In genomic region chr19:55748801-55749200, GRCm38 (mm10) we compare ENCODE assay signal across 11 mouse cellular contexts. TPM values are rescaled to one million over a fixed set of nuclear protein-coding genes. Genes with fewer than 3 reads are reported as not detected.
DNase-seq lines count a peak whose midpoint lies in the region; ATAC-seq and TF ChIP-seq lines count a peak whose summit lies in the region.
"Had no signal": no experiment of that assay in that cellular context is flagged by ENCODE, and none has a peak within 500 bp of the region (broad histone marks: within the 10 kb centered on the region; RNA-seq: fewer than 3 reads in every experiment).

No protein-coding gene starts in this region.

- peaks cover 62% of the 10 kb centered on the region for H3K79me2 ChIP-seq in myocyte (ENCODE audit: control insufficient read depth, insufficient read depth)

- H3K36me3 ChIP-seq in intestine, embryonic 16.5 days (ENCODE audit: control insufficient read depth, insufficient read depth, low read length), result no peaks in the 10 kb centered on the region
- 0 out of 2 replicates have a peak, but pooled peaks cover 4% of the 10 kb centered on the region for H3K36me3 ChIP-seq in intestine, postnatal 0 days (ENCODE audit: control insufficient read depth, insufficient read depth)
- H3K36me3 ChIP-seq in embryonic facial prominence, embryonic 11.5 days (replicated peaks; ENCODE audit: control insufficient read depth, insufficient read depth, low read depth, low read length), result no peaks in the 10 kb centered on the region
- no peaks in the 10 kb centered on the region for H3K36me3 ChIP-seq in myocyte (ENCODE audit: control insufficient read depth, insufficient read depth)
- H3K36me3 ChIP-seq: G1E had no signal

- peak overlapping the region; percentile 14; the same call in 1 of the 2 replicates for H3K4me2 ChIP-seq in intestine, embryonic 16.5 days (ENCODE audit: low read depth, low read length)
- no peak overlapping the region for H3K4me2 ChIP-seq in intestine, postnatal 0 days (replicated peaks; ENCODE audit: low read depth)
- H3K4me2 ChIP-seq in embryonic facial prominence, embryonic 11.5 days (ENCODE audit: low read depth, low read length), result peak overlapping the region; percentile 24; the same call in 1 of the 2 replicates
- peak overlapping the region; percentile 94 for H3K4me2 ChIP-seq in myocyte (ENCODE audit: low read depth)

- peaks cover 49% of the 10 kb centered on the region for H3K4me1 ChIP-seq in intestine, embryonic 16.5 days (ENCODE audit: control insufficient read depth, insufficient read depth, low read length)
- H3K4me1 ChIP-seq in intestine, postnatal 0 days (replicated peaks; ENCODE audit: control insufficient read depth, insufficient read depth, low read length), result no peaks in the 10 kb centered on the region; the same call in 1 of the 2 replicates
- H3K4me1 ChIP-seq in embryonic facial prominence, embryonic 11.5 days (ENCODE audit: control insufficient read depth, insufficient read depth, low read length), result peaks cover 13% of the 10 kb centered on the region

- H3K27ac ChIP-seq in intestine, embryonic 16.5 days (ENCODE audit: low read length), result no peak overlapping the region
- no peak overlapping the region for H3K27ac ChIP-seq in intestine, postnatal 0 days (ENCODE audit: low read depth, low read length)
- H3K27ac ChIP-seq in embryonic facial prominence, embryonic 11.5 days (replicated peaks; ENCODE audit: low read depth, low read length), result peak overlapping the region; percentile 52; the same call in 1 of the 2 replicates

- intact Hi-C loops in heart, postnatal 10 days (cut with DNase I), result no loop called here

- H3K4me3 ChIP-seq in intestine, embryonic 16.5 days (ENCODE audit: low read length), result no peak overlapping the region
- H3K4me3 ChIP-seq in intestine, postnatal 0 days (ENCODE audit: low read depth, low read length), result no peak overlapping the region
- 0 out of 2 replicates have a peak overlapping the region, but pooled peaks have one; percentile 5 for H3K4me3 ChIP-seq in embryonic facial prominence, embryonic 11.5 days (ENCODE audit: low read depth, low read length)
- no peak overlapping the region for H3K4me3 ChIP-seq in myocyte

- no peak for TF ChIP-seq POLR2A in myocyte (IDR thresholded peaks at IDR 0.05; ENCODE audit: insufficient read length, low read depth)

- ATAC-seq in intestine, embryonic 16.5 days, result no peak
- ATAC-seq in intestine, postnatal 0 days, result no peak
- ATAC-seq in embryonic facial prominence, embryonic 11.5 days (replicated peaks; ENCODE audit: insufficient number of reproducible peaks, low FRiP score, low TSS enrichment, low read depth), result no peak
- no peak for ATAC-seq in monocyte, adult 5-6 weeks (replicated peaks; ENCODE audit: insufficient number of reproducible peaks, low FRiP score, low TSS enrichment, poor library complexity, severe bottlenecking)

- no peak for TF ChIP-seq CTCF in intestine, postnatal 0 days (IDR thresholded peaks at IDR 0.05; ENCODE audit: low read depth)

- 0 out of 2 replicates have a peak overlapping the region, but pooled peaks have one; percentile 21 for H3K9ac ChIP-seq in intestine, embryonic 16.5 days (ENCODE audit: low read depth, low read length)
- no peak overlapping the region for H3K9ac ChIP-seq in intestine, postnatal 0 days (ENCODE audit: low read depth, low read length)
- peak overlapping the region; percentile 39; the same call in 1 of the 2 replicates for H3K9ac ChIP-seq in embryonic facial prominence, embryonic 11.5 days (replicated peaks; ENCODE audit: low read length)

- peak; percentile 74 for DNase-seq in embryonic facial prominence, embryonic 11.5 days (ENCODE audit: low spot score)
- peak; percentile 30 to 36 for DNase-seq in heart, postnatal 10 days
- DNase-seq in urinary bladder, postnatal 25 days (ENCODE audit: low spot score), result no peak
- DNase-seq in thymus, postnatal 10 days (ENCODE audit: low spot score in 2 of 2), result no peak
- DNase-seq: kidney, postnatal 4 days; lung, adult 2 months had no signal

- no peaks in the 10 kb centered on the region for H3K9me3 ChIP-seq in intestine, embryonic 16.5 days (ENCODE audit: control insufficient read depth, low read length)
- no peaks in the 10 kb centered on the region for H3K9me3 ChIP-seq in intestine, postnatal 0 days (ENCODE audit: control insufficient read depth)
- H3K9me3 ChIP-seq in embryonic facial prominence, embryonic 11.5 days (replicated peaks; ENCODE audit: control insufficient read depth, low read length), result no peaks in the 10 kb centered on the region
- H3K9me3 ChIP-seq: G1E had no signal

- WGBS in intestine, embryonic 16.5 days, result 43% methylated on average over 6 of the region's 6 CpGs
- WGBS in intestine, postnatal 0 days, result 66% methylated on average over 6 of the region's 6 CpGs
- 6% methylated on average over 6 of the region's 6 CpGs for WGBS in embryonic facial prominence, embryonic 11.5 days

- H3K27me3 ChIP-seq in intestine, embryonic 16.5 days (replicated peaks; ENCODE audit: control insufficient read depth, insufficient read depth, low read length), result no peaks in the 10 kb centered on the region
- no peaks in the 10 kb centered on the region for H3K27me3 ChIP-seq in intestine, postnatal 0 days (replicated peaks; ENCODE audit: control insufficient read depth, insufficient read depth, low read length)
- no peaks in the 10 kb centered on the region for H3K27me3 ChIP-seq in embryonic facial prominence, embryonic 11.5 days (ENCODE audit: control insufficient read depth, insufficient read depth, low read length)
- no peaks in the 10 kb centered on the region for H3K27me3 ChIP-seq in myocyte (ENCODE audit: control insufficient read depth, insufficient read depth, insufficient read length)

- H3ac ChIP-seq in myocyte (ENCODE audit: control insufficient read depth, insufficient read length), result no peak overlapping the region

TF ChIP-seq in myocyte, 11 proteins besides CTCF, POLR2A, EP300 and RAD21:
- TF ChIP-seq TCF12 (IDR thresholded peaks at IDR 0.05; ENCODE audit: insufficient read depth, poor library complexity, severe bottlenecking) (no peak), MYOD1 (IDR thresholded peaks at IDR 0.05; ENCODE audit: control insufficient read depth in 1 of 3, insufficient read length in 2 of 3, low read depth in 2 of 3) (no peak), TCF3 (IDR thresholded peaks at IDR 0.05; ENCODE audit: insufficient read length, low read depth) (no peak), USF1 (IDR thresholded peaks at IDR 0.05; ENCODE audit: low read depth) (no peak), SRF (IDR thresholded peaks at IDR 0.05; ENCODE audit: control insufficient read depth, insufficient read length, low read depth) (no peak), E2F4 (IDR thresholded peaks at IDR 0.05; ENCODE audit: insufficient read depth) (no peak), REST (IDR thresholded peaks at IDR 0.05; ENCODE audit: insufficient read depth, insufficient read length) (no peak), MAX (IDR thresholded peaks at IDR 0.05; ENCODE audit: low read depth) (no peak), MYOG (IDR thresholded peaks at IDR 0.05; ENCODE audit: control insufficient read depth in 1 of 3, insufficient read depth in 1 of 3, insufficient read length in 2 of 3, low read depth in 2 of 3) (no peak), CEBPB (IDR thresholded peaks at IDR 0.05; ENCODE audit: insufficient read depth, poor library complexity, severe bottlenecking) (no peak)

RNA-seq across cellular contexts. Expression of gene Tcf7l2, which starts 7.2 kb away (rescaled TPM):
- 57.1 and 58.4 TPM in 2 replicates for polyA plus RNA-seq in intestine, embryonic 16.5 days (2015; fragmentation: Nextera tagmentation; extraction: Ambion mirVana)
- polyA plus RNA-seq in intestine, postnatal 0 days (2015; fragmentation: Nextera tagmentation; extraction: Ambion mirVana), result 32.4 and 37.4 TPM in 2 replicates
- 107 and 111 TPM in 2 replicates for polyA plus RNA-seq in embryonic facial prominence, embryonic 11.5 days (2014; fragmentation: Nextera tagmentation; extraction: Ambion mirVana)
- 10 to 100 TPM; 21.9 to 22.3 TPM for total RNA-seq in heart, postnatal 10 days (2021)
- 5.4 TPM for polyA plus RNA-seq in myocyte (2012; fragmentation: generic; extraction: Trizol)
- 11.3 to 16.3 TPM (median 15.3 TPM) in 3 replicates for total RNA-seq in monocyte, adult 5-6 weeks (2017)

Comparison
In these comparisons a context has a peak if more than half of its experiments do, and no peak if none do; other contexts are left out.
1. DNase-seq: peak in embryonic facial prominence, embryonic 11.5 days (single experiment) and heart, postnatal 10 days (2 of 2); none in urinary bladder, postnatal 25 days (single experiment) and thymus, postnatal 10 days (0 of 2).